Mouse (Mus musculus): ENCODE measurements around the gene Bri3bp. TPM values are rescaled to one million over a fixed set of nuclear protein-coding genes. Genes with fewer than 3 reads are reported as not detected.

The Bri3bp gene
- polyA plus RNA-seq, 1 experiment from 2014 or later: 39.8 TPM

GRCm38 (mm10) chr5:125475601-125476285 lies 34.4 kb downstream of the Bri3bp start, which contains the start of gene Aacs:
Gene Aacs, plus strand, starts transcription at chr5:125475814.
- Histone ChIP-seq H3K4me1 (ENCODE audit: control insufficient read depth, insufficient read depth, low read length) (peaks cover 17% of the 10 kb centered on the region), H3K9ac (ENCODE audit: low read depth, low read length) (peak within 1 kb of the TSS; percentile 76), H3K36me3 (ENCODE audit: control insufficient read depth, insufficient read depth, low read length) (no peaks in the 10 kb centered on the region), H3K4me3 (ENCODE audit: low read length) (peak within 1 kb of the TSS; percentile 81), H3K9me3 (ENCODE audit: control insufficient read depth, low read length) (no peaks in the 10 kb centered on the region), H3K27me3 (ENCODE audit: control insufficient read depth, insufficient read depth, low read length) (no peaks in the 10 kb centered on the region), H3K27ac (ENCODE audit: low read depth, low read length) (peak within 1 kb of the TSS; percentile 76), H3K4me2 (replicated peaks; ENCODE audit: low read depth, low read length) (peak within 1 kb of the TSS; percentile 90)
- peak; percentile 91 for ATAC-seq (ENCODE audit: low FRiP score, low TSS enrichment)
- WGBS: under 1% methylated on average over 54 of the region's 60 CpGs

- 9% methylated on average over 5 of the region's 5 CpGs for WGBS
Measured at GRCm38 (mm10) chr5:125476286-125476625, 34.9 kb downstream of the Bri3bp start.

GRCm38 (mm10) chr5:125476799-125477198 lies 35.4 kb downstream of the Bri3bp start:
- H3K36me3 ChIP-seq (ENCODE audit: control insufficient read depth, insufficient read depth, low read length): no peaks in the 10 kb centered on the region
- peak overlapping the region; percentile 90 for H3K4me2 ChIP-seq (replicated peaks; ENCODE audit: low read depth, low read length)
- H3K9me3 ChIP-seq (ENCODE audit: control insufficient read depth, low read length): no peaks in the 10 kb centered on the region
- H3K4me1 ChIP-seq (ENCODE audit: control insufficient read depth, insufficient read depth, low read length): peaks cover 17% of the 10 kb centered on the region
- peak overlapping the region; percentile 76; the same call in 1 of the 2 replicates for H3K9ac ChIP-seq (ENCODE audit: low read depth, low read length)
- no peaks in the 10 kb centered on the region for H3K27me3 ChIP-seq (ENCODE audit: control insufficient read depth, insufficient read depth, low read length)
- ATAC-seq (ENCODE audit: low FRiP score, low TSS enrichment): no peak
- peak overlapping the region; percentile 81 for H3K4me3 ChIP-seq (ENCODE audit: low read length)
- WGBS: 51% methylated on average over 7 of the region's 7 CpGs
- no peak overlapping the region for H3K27ac ChIP-seq (ENCODE audit: low read depth, low read length)

More at GRCm38 (mm10) chr5:125476286-125476625, 34.9 kb downstream of the Bri3bp start:
- Histone ChIP-seq H3K9ac (ENCODE audit: low read depth, low read length) (peak overlapping the region; percentile 76), H3K4me2 (replicated peaks; ENCODE audit: low read depth, low read length) (peak overlapping the region; percentile 90), H3K36me3 (ENCODE audit: control insufficient read depth, insufficient read depth, low read length) (no peaks in the 10 kb centered on the region), H3K27ac (ENCODE audit: low read depth, low read length) (peak overlapping the region; percentile 76; the same call in 1 of the 2 replicates), H3K9me3 (ENCODE audit: control insufficient read depth, low read length) (no peaks in the 10 kb centered on the region), H3K4me3 (ENCODE audit: low read length) (peak overlapping the region; percentile 81), H3K27me3 (ENCODE audit: control insufficient read depth, insufficient read depth, low read length) (no peaks in the 10 kb centered on the region), H3K4me1 (ENCODE audit: control insufficient read depth, insufficient read depth, low read length) (peaks cover 17% of the 10 kb centered on the region)
- ATAC-seq (ENCODE audit: low FRiP score, low TSS enrichment): peak; percentile 34

- Histone ChIP-seq H3K9ac (ENCODE audit: low read depth, low read length) (peak overlapping the region; percentile 76; the same call in 1 of the 2 replicates), H3K4me1 (ENCODE audit: control insufficient read depth, insufficient read depth, low read length) (peaks cover 17% of the 10 kb centered on the region), H3K4me2 (replicated peaks; ENCODE audit: low read depth, low read length) (peak overlapping the region; percentile 90), H3K36me3 (ENCODE audit: control insufficient read depth, insufficient read depth, low read length) (no peaks in the 10 kb centered on the region), H3K27ac (ENCODE audit: low read depth, low read length) (no peak overlapping the region), H3K4me3 (ENCODE audit: low read length) (peak overlapping the region; percentile 81; the same call in 1 of the 2 replicates), H3K9me3 (ENCODE audit: control insufficient read depth, low read length) (no peaks in the 10 kb centered on the region), H3K27me3 (ENCODE audit: control insufficient read depth, insufficient read depth, low read length) (no peaks in the 10 kb centered on the region)
- ATAC-seq (ENCODE audit: low FRiP score, low TSS enrichment): no peak
- 36% methylated on average over 7 of the region's 7 CpGs for WGBS
Measured at GRCm38 (mm10) chr5:125477533-125477932, 36.2 kb downstream of the Bri3bp start.

- ATAC-seq (ENCODE audit: low FRiP score, low TSS enrichment): no peak
- no peaks in the 10 kb centered on the region for H3K9me3 ChIP-seq (ENCODE audit: control insufficient read depth, low read length)
- no peak overlapping the region for H3K4me3 ChIP-seq (ENCODE audit: low read length)
- WGBS: 77% methylated on average over 7 of the region's 7 CpGs
- H3K4me1 ChIP-seq (ENCODE audit: control insufficient read depth, insufficient read depth, low read length): peaks cover 17% of the 10 kb centered on the region
- H3K27me3 ChIP-seq (ENCODE audit: control insufficient read depth, insufficient read depth, low read length): no peaks in the 10 kb centered on the region
- H3K4me2 ChIP-seq (replicated peaks; ENCODE audit: low read depth, low read length): no peak overlapping the region; the same call in 1 of the 2 replicates
- peaks cover 3% of the 10 kb centered on the region for H3K36me3 ChIP-seq (ENCODE audit: control insufficient read depth, insufficient read depth, low read length)
- no peak overlapping the region for H3K9ac ChIP-seq (ENCODE audit: low read depth, low read length)
- no peak overlapping the region for H3K27ac ChIP-seq (ENCODE audit: low read depth, low read length)
Measured at GRCm38 (mm10) chr5:125478037-125478436, 36.7 kb downstream of the Bri3bp start.

- Histone ChIP-seq H3K4me1 (ENCODE audit: control insufficient read depth, insufficient read depth, low read length) (peaks cover 17% of the 10 kb centered on the region), H3K27ac (ENCODE audit: low read depth, low read length) (no peak overlapping the region), H3K27me3 (ENCODE audit: control insufficient read depth, insufficient read depth, low read length) (no peaks in the 10 kb centered on the region), H3K9me3 (ENCODE audit: control insufficient read depth, low read length) (no peaks in the 10 kb centered on the region), H3K4me2 (replicated peaks; ENCODE audit: low read depth, low read length) (no peak overlapping the region), H3K9ac (ENCODE audit: low read depth, low read length) (no peak overlapping the region), H3K4me3 (ENCODE audit: low read length) (no peak overlapping the region), H3K36me3 (ENCODE audit: control insufficient read depth, insufficient read depth, low read length) (peaks cover 11% of the 10 kb centered on the region)
- ATAC-seq (ENCODE audit: low FRiP score, low TSS enrichment): no peak
- WGBS: 91% methylated on average over 3 of the region's 3 CpGs
Measured at GRCm38 (mm10) chr5:125479376-125479775, 38.0 kb downstream of the Bri3bp start.

GRCm38 (mm10) chr5:125480434-125481231 lies 39.3 kb downstream of the Bri3bp start:
- peaks cover 11% of the 10 kb centered on the region for H3K36me3 ChIP-seq (ENCODE audit: control insufficient read depth, insufficient read depth, low read length)
- peaks cover 17% of the 10 kb centered on the region for H3K4me1 ChIP-seq (ENCODE audit: control insufficient read depth, insufficient read depth, low read length)
- no peak overlapping the region for H3K4me3 ChIP-seq (ENCODE audit: low read length)
- H3K4me2 ChIP-seq (replicated peaks; ENCODE audit: low read depth, low read length): no peak overlapping the region
- WGBS: 84% methylated on average over 11 of the region's 11 CpGs
- H3K9me3 ChIP-seq (ENCODE audit: control insufficient read depth, low read length): no peaks in the 10 kb centered on the region
- ATAC-seq (ENCODE audit: low FRiP score, low TSS enrichment): no peak
- 0 out of 2 replicates have a peak overlapping the region, but pooled peaks have one; percentile 23 for H3K9ac ChIP-seq (ENCODE audit: low read depth, low read length)
- no peaks in the 10 kb centered on the region for H3K27me3 ChIP-seq (ENCODE audit: control insufficient read depth, insufficient read depth, low read length)
- no peak overlapping the region for H3K27ac ChIP-seq (ENCODE audit: low read depth, low read length)

- Histone ChIP-seq H3K9me3 (ENCODE audit: control insufficient read depth, low read length) (no peaks in the 10 kb centered on the region), H3K36me3 (ENCODE audit: control insufficient read depth, insufficient read depth, low read length) (peaks cover 11% of the 10 kb centered on the region), H3K4me1 (ENCODE audit: control insufficient read depth, insufficient read depth, low read length) (peaks cover 9% of the 10 kb centered on the region), H3K4me2 (replicated peaks; ENCODE audit: low read depth, low read length) (no peak overlapping the region), H3K27ac (ENCODE audit: low read depth, low read length) (no peak overlapping the region), H3K27me3 (ENCODE audit: control insufficient read depth, insufficient read depth, low read length) (no peaks in the 10 kb centered on the region), H3K4me3 (ENCODE audit: low read length) (no peak overlapping the region), H3K9ac (ENCODE audit: low read depth, low read length) (no peak overlapping the region)
- 92% methylated on average over 7 of the region's 7 CpGs for WGBS
- ATAC-seq (ENCODE audit: low FRiP score, low TSS enrichment): no peak
Measured at GRCm38 (mm10) chr5:125482474-125482873, 41.1 kb downstream of the Bri3bp start.
